Mouse (Mus musculus) T-helper 2 cell (primary cell): Measurements from ENCODE around the gene Gm3336.

Experiments used
- in situ Hi-C: fragments of 300-600 bp; cut with MboI, MseI; formaldehyde crosslinking; loops from one replicate; pipeline ENCODE4 v1.15.1; 2025; ENCODE audit warnings: high pct_unique_total_duplicates

The Gm3336 gene

GRCm38 (mm10) chr8:70695318-70696018, 22.9 kb upstream of the Gm3336 start:
- in situ Hi-C loops = no loop called here

GRCm38 (mm10) chr8:70696019-70696885, 22.1 kb upstream of the Gm3336 start:
- in situ Hi-C loops = no loop called here

- in situ Hi-C loops = no loop called here
Observed at GRCm38 (mm10) chr8:70696946-70697345, 21.4 kb upstream of the Gm3336 start.

GRCm38 (mm10) chr8:70697366-70698250, 20.7 kb upstream of the Gm3336 start:
- in situ Hi-C loops = no loop called here

GRCm38 (mm10) chr8:70698310-70699109, 19.8 kb upstream of the Gm3336 start, which contains the start of gene Jund:
TSS of gene Jund (plus strand) at chr8:70698949.
- in situ Hi-C loops = no loop called here

GRCm38 (mm10) chr8:70699116-70699833, 19.1 kb upstream of the Gm3336 start:
- in situ Hi-C loops = no loop called here

- in situ Hi-C loops = no loop called here
Observed at GRCm38 (mm10) chr8:70699834-70700554, 18.3 kb upstream of the Gm3336 start.

- in situ Hi-C loops = no loop called here
Observed at GRCm38 (mm10) chr8:70700555-70700922, 17.8 kb upstream of the Gm3336 start.

GRCm38 (mm10) chr8:70701048-70701981, 17.0 kb upstream of the Gm3336 start:
- in situ Hi-C loops = no loop called here

- in situ Hi-C loops = no loop called here
Observed at GRCm38 (mm10) chr8:70701982-70702841, 16.1 kb upstream of the Gm3336 start.

- in situ Hi-C loops = no loop called here
Observed at GRCm38 (mm10) chr8:70702842-70703182, 15.5 kb upstream of the Gm3336 start.

- in situ Hi-C loops = no loop called here
Observed at GRCm38 (mm10) chr8:70703287-70703686, 15.1 kb upstream of the Gm3336 start, which contains the start of gene Iqcn. TSS of gene Iqcn (plus strand) at chr8:70703457.

GRCm38 (mm10) chr8:70708281-70708680, 10.1 kb upstream of the Gm3336 start:
- in situ Hi-C loops = no loop called here

GRCm38 (mm10) chr8:70709794-70710193, 8.5 kb upstream of the Gm3336 start:
- in situ Hi-C loops = loop anchor here (5.0 kb wide), 2 partner anchors 38 to 47 kb away; partner anchors contain the start of gene Pgpep1

- in situ Hi-C loops = loop anchor here (5.0 kb wide), 2 partner anchors 37 to 48 kb away; partner anchors contain the start of gene Pgpep1
Observed at GRCm38 (mm10) chr8:70710296-70710695, 8.0 kb upstream of the Gm3336 start.

GRCm38 (mm10) chr8:70711041-70711440, 7.3 kb upstream of the Gm3336 start:
- in situ Hi-C loops = loop anchor here (5.0 kb wide), 2 partner anchors 36 to 49 kb away; partner anchors contain the start of gene Pgpep1

- in situ Hi-C loops = loop anchor here (5.0 kb wide), 2 partner anchors 33 to 52 kb away; partner anchors contain the start of gene Pgpep1
Observed at GRCm38 (mm10) chr8:70713991-70714390, 4.4 kb upstream of the Gm3336 start.
